Mouse (Mus musculus) stomach, embryonic 14.5 days (tissue): Measurements from ENCODE around the gene Lysmd2. TPM values are rescaled to one million over a fixed set of nuclear protein-coding genes. Genes with fewer than 3 reads are reported as not detected.

Source experiments
- ATAC-seq: fragments of 200-750 bp; cut with Nextera tagmentation; 2 replicates; pipeline ENCODE4 v1.8.0; 2017; ENCODE audit warnings: low read depth, moderate TSS enrichment; ENCODE audit not compliant: insufficient number of reproducible peaks, insufficient read depth, low FRiP score
- H3K27ac ChIP-seq: fragments of 300-500 bp; sonication (generic); 2 replicates; pipeline ENCODE4 v1.5.1; 2014; ENCODE audit warnings: mild to moderate bottlenecking, low read length, moderate library complexity, mixed read lengths
- H3K27me3 ChIP-seq: fragments of 300-500 bp; sonication (generic); 2 replicates; pipeline ENCODE4 v1.6.1; 2014; ENCODE audit warnings: low read length, control low read depth, mixed read lengths; ENCODE audit not compliant: control insufficient read depth, insufficient read depth
- H3K36me3 ChIP-seq: fragments of 300-500 bp; sonication (generic); 2 replicates; pipeline ENCODE4 v1.6.1; 2014; ENCODE audit warnings: mild to moderate bottlenecking, control low read depth, low read length, moderate library complexity, mixed read lengths; ENCODE audit not compliant: control insufficient read depth, insufficient read depth
- H3K4me1 ChIP-seq: fragments of 300-500 bp; sonication (generic); 2 replicates; pipeline ENCODE4 v1.6.1; 2014; ENCODE audit warnings: low read length, control low read depth, mixed read lengths; ENCODE audit not compliant: control insufficient read depth, insufficient read depth
- H3K4me2 ChIP-seq: fragments of 300-500 bp; sonication (generic); replicated peaks from 2 replicates; pipeline ENCODE4 v1.6.1; 2014; ENCODE audit warnings: low read depth, low read length, control low read depth
- H3K4me3 ChIP-seq: fragments of 300-500 bp; sonication (generic); 2 replicates; pipeline ENCODE4 v1.5.1; 2014; ENCODE audit warnings: low read depth, low read length, control low read depth
- H3K9ac ChIP-seq: fragments of 300-500 bp; sonication (generic); replicated peaks from 2 replicates; pipeline ENCODE4 v1.6.1; 2014; ENCODE audit warnings: low read depth, mild to moderate bottlenecking, control low read depth, low read length, moderate library complexity, mixed read lengths
- H3K9me3 ChIP-seq: fragments of 300-500 bp; sonication (generic); 2 replicates; pipeline ENCODE4 v1.6.1; 2016; ENCODE audit warnings: low read depth, low read length, control low read depth; ENCODE audit not compliant: control insufficient read depth
- WGBS: fragments of 180-500 bp; shearing (Covaris S2); extraction: QIAGEN DNeasy Blood & Tissue Kit; methylation state at CpG from one replicate; pipeline ENCODE4 v1.1.7; 2014; 5-methylcytosine and 5-hydroxymethylcytosine counted together
- polyA plus RNA-seq: library from polyadenylated mRNA; unstranded; fragments of >200 nt; fragmentation: Nextera tagmentation; extraction: Ambion mirVana; gene quantifications from 2 replicates; pipeline ENCODE4 v1.2.1, GENCODE M21; 2014

The Lysmd2 gene
- polyA plus RNA-seq, 1 experiment from 2014 or later, result 33.8 TPM

GRCm38 (mm10) chr9:75599191-75599841, 26.2 kb upstream of the Lysmd2 start:
- H3K36me3 ChIP-seq, result no peaks in the 10 kb centered on the region
- H3K27me3 ChIP-seq, result no peaks in the 10 kb centered on the region
- H3K4me3 ChIP-seq, result no peak overlapping the region
- no peak overlapping the region; the same call in 1 of the 2 replicates for H3K27ac ChIP-seq
- H3K4me2 ChIP-seq, result no peak overlapping the region
- WGBS, result 36% methylated on average over 5 of the region's 5 CpGs
- peaks cover 10% of the 10 kb centered on the region; the same call in 1 of the 2 replicates for H3K4me1 ChIP-seq
- 0 out of 2 replicates have a peak, but pooled peaks have one; percentile 54 for ATAC-seq
- H3K9me3 ChIP-seq, result no peaks in the 10 kb centered on the region; the same call in 1 of the 2 replicates
- no peak overlapping the region for H3K9ac ChIP-seq

- Histone ChIP-seq H3K4me2 (no peak overlapping the region), H3K4me3 (no peak overlapping the region), H3K27ac (no peak overlapping the region; the same call in 1 of the 2 replicates), H3K4me1 (peaks cover 10% of the 10 kb centered on the region; the same call in 1 of the 2 replicates), H3K27me3 (no peaks in the 10 kb centered on the region), H3K9ac (no peak overlapping the region), H3K9me3 (no peaks in the 10 kb centered on the region; the same call in 1 of the 2 replicates), H3K36me3 (no peaks in the 10 kb centered on the region)
- ATAC-seq, result no peak
- 70% methylated on average over 7 of the region's 7 CpGs for WGBS
These were observed 25.2 kb upstream of the Lysmd2 start for GRCm38 (mm10) chr9:75600166-75600934.

GRCm38 (mm10) chr9:75601510-75601909, 24.0 kb upstream of the Lysmd2 start:
- Histone ChIP-seq H3K36me3 (no peaks in the 10 kb centered on the region), H3K4me2 (peak overlapping the region; percentile 29), H3K4me1 (peaks cover 10% of the 10 kb centered on the region; the same call in 1 of the 2 replicates), H3K27ac (no peak overlapping the region), H3K9ac (no peak overlapping the region), H3K9me3 (no peaks in the 10 kb centered on the region; the same call in 1 of the 2 replicates), H3K27me3 (no peaks in the 10 kb centered on the region), H3K4me3 (no peak overlapping the region)
- 16% methylated on average over 12 of the region's 12 CpGs for WGBS
- no peak for ATAC-seq

DNA sequence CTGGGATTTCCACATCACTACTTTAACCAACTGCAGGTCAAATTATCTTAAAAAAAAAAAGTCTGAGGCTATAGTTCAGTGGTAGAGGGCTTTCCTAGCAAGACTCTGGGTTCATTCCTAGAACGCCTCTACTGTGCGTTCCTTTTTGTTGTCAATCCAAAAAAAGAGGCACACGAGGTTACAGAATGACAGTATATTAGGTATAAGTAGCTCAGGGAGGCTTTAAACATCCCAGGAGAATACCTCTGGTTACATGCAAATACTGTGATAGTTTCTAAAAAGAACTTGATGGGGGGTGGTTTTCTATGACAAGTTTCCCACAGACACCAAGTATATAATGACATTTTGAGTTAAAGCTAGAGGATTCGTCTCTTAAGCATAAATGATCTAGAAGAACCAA, 18.0 kb upstream of the Lysmd2 start:
- 90% methylated on average over 4 of the region's 4 CpGs for WGBS
- Histone ChIP-seq H3K4me1 (no peaks in the 10 kb centered on the region), H3K9ac (no peak overlapping the region), H3K9me3 (no peaks in the 10 kb centered on the region; the same call in 1 of the 2 replicates), H3K36me3 (no peaks in the 10 kb centered on the region), H3K27me3 (peaks cover 4% of the 10 kb centered on the region; the same call in 1 of the 2 replicates), H3K27ac (no peak overlapping the region), H3K4me2 (no peak overlapping the region), H3K4me3 (no peak overlapping the region)
- ATAC-seq, result no peak

DNA sequence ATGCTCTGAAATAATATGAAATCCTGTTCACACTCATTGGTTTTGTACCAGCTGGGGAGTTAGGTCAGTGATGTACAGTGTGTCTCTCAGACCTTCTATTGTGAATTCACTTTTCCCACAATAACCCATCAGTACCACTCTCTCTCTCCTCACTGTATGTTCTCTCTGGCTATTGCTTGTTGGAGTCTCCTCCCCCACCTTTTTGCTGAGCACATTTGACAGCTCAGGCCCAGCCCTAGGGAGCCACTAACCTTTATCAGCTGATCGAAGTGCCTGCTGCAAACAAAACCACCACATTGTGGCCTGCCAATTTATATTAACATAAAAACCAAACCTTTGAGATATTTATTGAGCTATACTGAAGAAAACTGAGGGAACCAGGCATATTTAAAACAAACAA, 16.0 kb upstream of the Lysmd2 start:
- no peak overlapping the region for H3K27ac ChIP-seq
- WGBS, result 73% methylated on average over 1 of the region's 1 CpGs
- no peak overlapping the region for H3K4me2 ChIP-seq
- H3K36me3 ChIP-seq, result no peaks in the 10 kb centered on the region
- H3K4me1 ChIP-seq, result no peaks in the 10 kb centered on the region
- no peaks in the 10 kb centered on the region for H3K9me3 ChIP-seq
- H3K9ac ChIP-seq, result no peak overlapping the region
- no peak for ATAC-seq
- H3K27me3 ChIP-seq, result peaks cover 4% of the 10 kb centered on the region; the same call in 1 of the 2 replicates
- H3K4me3 ChIP-seq, result no peak overlapping the region

DNA sequence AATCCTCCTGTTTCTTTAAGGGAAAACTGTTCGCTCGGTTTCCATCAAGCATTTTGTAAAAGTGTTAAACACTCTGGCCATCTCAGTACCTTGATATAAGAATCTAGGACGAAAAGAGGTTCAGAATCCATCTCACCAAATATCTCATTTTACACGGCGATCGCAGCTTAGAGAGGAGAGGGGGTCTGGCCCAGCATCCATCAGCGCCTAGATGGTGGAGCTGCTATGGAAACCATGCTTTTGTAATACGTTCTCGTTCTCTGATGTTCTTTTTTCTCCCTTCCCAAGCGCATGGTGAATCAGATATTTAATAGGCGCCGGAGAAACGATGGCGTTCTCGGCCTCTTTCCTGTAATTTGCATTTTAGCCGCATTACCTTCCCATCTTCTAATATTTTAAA, 15.6 kb upstream of the Lysmd2 start:
- H3K27ac ChIP-seq, result no peak overlapping the region
- no peaks in the 10 kb centered on the region for H3K9me3 ChIP-seq
- no peaks in the 10 kb centered on the region for H3K4me1 ChIP-seq
- peaks cover 4% of the 10 kb centered on the region; the same call in 1 of the 2 replicates for H3K27me3 ChIP-seq
- 21% methylated on average over 16 of the region's 16 CpGs for WGBS
- H3K36me3 ChIP-seq, result no peaks in the 10 kb centered on the region
- peak overlapping the region; percentile 70; the same call in 1 of the 2 replicates for H3K4me3 ChIP-seq
- ATAC-seq, result no peak
- H3K9ac ChIP-seq, result no peak overlapping the region
- peak overlapping the region; percentile 89 for H3K4me2 ChIP-seq

DNA sequence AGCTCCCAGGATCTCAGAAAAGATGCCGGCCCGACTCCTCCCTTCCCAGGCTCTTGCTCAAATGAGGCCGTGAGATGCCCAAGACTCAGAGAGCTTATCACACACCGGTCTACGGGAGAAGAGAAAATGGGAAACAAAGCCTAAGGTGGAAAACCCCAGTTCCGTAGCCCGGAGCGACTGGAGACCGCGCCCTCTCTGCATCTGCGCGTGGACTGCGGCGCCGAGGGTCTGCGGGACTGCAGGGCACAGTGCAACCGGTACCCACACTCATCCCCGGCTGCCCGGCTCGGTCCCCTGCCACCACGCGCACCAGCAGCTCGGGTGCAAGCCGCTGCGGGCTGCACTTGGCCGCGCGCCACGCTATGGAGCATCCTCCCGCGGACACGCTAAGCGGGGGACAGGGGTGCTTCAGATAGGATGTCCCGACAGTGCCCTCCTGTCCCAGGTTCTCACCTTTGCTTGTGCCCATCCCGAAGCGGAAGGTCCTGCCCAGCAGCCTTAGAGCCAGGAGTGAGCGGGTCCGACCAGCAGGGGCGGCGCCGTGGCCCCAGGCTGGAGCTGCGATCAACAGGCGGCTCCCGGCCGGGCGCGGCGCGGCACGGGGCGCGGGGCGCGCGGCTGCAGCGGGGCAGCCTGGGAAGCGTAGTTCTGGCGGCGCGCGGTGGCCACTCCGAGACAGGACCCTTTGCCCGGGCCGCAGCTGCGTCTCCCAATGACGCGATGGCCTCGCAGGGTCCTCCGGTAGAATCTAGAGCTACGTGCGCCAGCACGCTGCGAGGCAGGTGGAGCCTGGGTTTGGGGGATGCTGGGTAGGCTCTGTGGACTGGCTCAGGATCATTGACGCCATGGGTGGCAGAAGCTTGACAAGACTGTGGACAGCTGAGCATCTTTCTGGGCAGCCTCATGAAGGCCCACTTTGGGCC, 14.7 kb upstream of the Lysmd2 start, which contains the start of gene Tmod2:
Tmod2 (minus strand) TSS at position 755 of the 923 bp plus-strand sequence.
- peak; percentile 91 for ATAC-seq
- H3K27me3 ChIP-seq, result peaks cover 4% of the 10 kb centered on the region; the same call in 1 of the 2 replicates
- H3K4me3 ChIP-seq, result peak within 1 kb of the TSS; percentile 70

More for the DNA sequence above, 14.7 kb upstream of the Lysmd2 start, which contains the start of gene Tmod2:
- Histone ChIP-seq H3K9ac (peak within 1 kb of the TSS; percentile 36; the same call in 1 of the 2 replicates), H3K4me2 (peak within 1 kb of the TSS; percentile 89), H3K36me3 (no peaks in the 10 kb centered on the region), H3K9me3 (no peaks in the 10 kb centered on the region), H3K4me1 (no peaks in the 10 kb centered on the region), H3K27ac (no peak within 1 kb of the TSS)
- under 1% methylated on average over 74 of the region's 74 CpGs for WGBS
